Mouse (Mus musculus): ENCODE results near the gene Prnp. TPM values are rescaled to one million over a fixed set of nuclear protein-coding genes. Genes with fewer than 3 reads are reported as not detected.

The Prnp gene
- polyA plus RNA-seq, 1 experiment from 2014 or later, result 101 TPM

DNA sequence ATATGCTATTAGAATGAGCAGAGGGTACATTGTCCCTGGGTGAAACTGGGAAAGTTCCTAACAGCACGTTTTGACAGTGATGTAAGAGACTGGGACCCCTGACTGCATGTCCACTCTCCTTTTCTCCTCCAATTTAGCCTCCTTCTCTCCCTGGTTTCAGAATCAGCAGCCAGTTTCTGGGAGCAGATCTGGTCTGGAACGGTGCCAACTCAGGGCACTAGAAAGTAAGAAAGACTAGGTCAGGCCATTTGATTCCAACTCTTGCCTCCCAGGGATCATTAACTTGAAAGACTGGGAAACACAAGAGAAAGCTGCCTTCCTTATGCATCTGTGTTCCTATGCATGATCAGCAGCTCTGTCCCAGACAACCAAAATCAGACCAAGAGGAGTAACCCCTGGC is 42.7 kb downstream of the Prnp start:
- DNase-seq (ENCODE audit: low spot score), result no peak
- no peak overlapping the region for H3K9ac ChIP-seq
- WGBS, result 58% methylated on average over 2 of the region's 2 CpGs
- no peak overlapping the region for H3K4me2 ChIP-seq (replicated peaks)
- H3K27me3 ChIP-seq (ENCODE audit: control insufficient read depth, insufficient read depth, low read length), result peaks cover 28% of the 10 kb centered on the region
- H3K27ac ChIP-seq, result no peak overlapping the region
- H3K9me3 ChIP-seq (ENCODE audit: control insufficient read depth, low read length), result no peaks in the 10 kb centered on the region
- H3K4me1 ChIP-seq (replicated peaks; ENCODE audit: control insufficient read depth, insufficient read depth, low read length), result peaks cover 7% of the 10 kb centered on the region; the same call in 1 of the 2 replicates
- ATAC-seq (ENCODE audit: low FRiP score), result no peak
- no peaks in the 10 kb centered on the region for H3K36me3 ChIP-seq (replicated peaks; ENCODE audit: control insufficient read depth, insufficient read depth)
- H3K4me3 ChIP-seq (replicated peaks; ENCODE audit: low read length), result no peak overlapping the region

DNA sequence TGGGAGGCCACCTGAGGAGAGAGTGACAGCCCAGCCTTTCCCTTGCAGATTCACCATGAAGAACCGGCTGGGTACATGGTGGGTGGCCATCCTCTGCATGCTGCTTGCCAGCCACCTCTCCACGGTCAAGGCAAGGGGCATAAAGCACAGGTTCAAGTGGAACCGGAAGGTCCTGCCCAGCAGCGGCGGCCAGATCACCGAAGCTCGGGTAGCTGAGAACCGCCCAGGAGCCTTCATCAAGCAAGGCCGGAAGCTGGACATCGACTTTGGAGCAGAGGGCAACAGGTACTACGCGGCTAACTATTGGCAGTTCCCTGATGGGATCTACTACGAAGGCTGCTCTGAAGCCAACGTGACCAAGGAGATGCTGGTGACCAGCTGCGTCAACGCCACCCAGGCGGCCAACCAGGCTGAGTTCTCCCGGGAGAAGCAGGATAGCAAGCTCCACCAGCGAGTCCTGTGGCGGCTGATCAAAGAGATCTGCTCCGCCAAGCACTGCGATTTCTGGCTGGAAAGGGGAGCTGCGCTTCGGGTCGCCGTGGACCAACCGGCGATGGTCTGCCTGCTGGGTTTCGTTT is 43.3 kb downstream of the Prnp start:
- WGBS, result 17% methylated on average over 29 of the region's 29 CpGs
- no peak overlapping the region; the same call in 1 of the 2 replicates for H3K4me3 ChIP-seq (replicated peaks; ENCODE audit: low read length)
- no peak for DNase-seq (ENCODE audit: low spot score)

DNA sequence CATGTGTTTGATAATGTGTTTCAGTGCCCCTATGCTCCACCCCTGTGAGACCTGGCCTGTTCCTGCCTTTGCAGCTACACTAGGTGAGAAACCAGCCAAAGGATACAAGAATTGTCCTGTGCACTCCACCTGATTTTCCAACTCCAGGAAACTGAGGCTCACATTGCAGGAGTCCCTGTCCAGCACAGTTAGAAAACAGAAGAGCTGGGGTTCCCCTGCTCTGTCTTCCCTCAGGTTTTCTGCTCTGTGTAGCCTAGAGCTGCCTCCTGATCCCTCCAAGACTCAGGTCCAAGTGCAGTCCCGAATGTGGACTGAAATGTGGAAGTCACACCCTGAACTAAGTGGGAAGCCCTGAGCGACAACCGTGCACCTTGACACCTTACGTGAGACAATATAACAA is 44.0 kb downstream of the Prnp start:
- WGBS, result 91% methylated on average over 4 of the region's 4 CpGs
- no peaks in the 10 kb centered on the region for H3K9me3 ChIP-seq (ENCODE audit: control insufficient read depth, low read length)
- ATAC-seq (ENCODE audit: low FRiP score), result no peak
- no peak for DNase-seq (ENCODE audit: low spot score)
- peaks cover 7% of the 10 kb centered on the region; the same call in 1 of the 2 replicates for H3K4me1 ChIP-seq (replicated peaks; ENCODE audit: control insufficient read depth, insufficient read depth, low read length)
- no peak overlapping the region for H3K9ac ChIP-seq
- H3K27ac ChIP-seq, result no peak overlapping the region
- no peak overlapping the region for H3K4me3 ChIP-seq (replicated peaks; ENCODE audit: low read length)
- H3K27me3 ChIP-seq (ENCODE audit: control insufficient read depth, insufficient read depth, low read length), result peaks cover 28% of the 10 kb centered on the region
- H3K4me2 ChIP-seq (replicated peaks), result 0 out of 2 replicates have a peak overlapping the region, but pooled peaks have one; percentile 40
- H3K36me3 ChIP-seq (replicated peaks; ENCODE audit: control insufficient read depth, insufficient read depth), result no peaks in the 10 kb centered on the region

More for the DNA sequence above, 43.3 kb downstream of the Prnp start:
- H3K9ac ChIP-seq, result no peak overlapping the region
- H3K9me3 ChIP-seq (ENCODE audit: control insufficient read depth, low read length), result no peaks in the 10 kb centered on the region
- H3K4me2 ChIP-seq (replicated peaks), result peak overlapping the region; percentile 40
- no peaks in the 10 kb centered on the region for H3K36me3 ChIP-seq (replicated peaks; ENCODE audit: control insufficient read depth, insufficient read depth)
- H3K4me1 ChIP-seq (replicated peaks; ENCODE audit: control insufficient read depth, insufficient read depth, low read length), result peaks cover 7% of the 10 kb centered on the region; the same call in 1 of the 2 replicates
- no peak overlapping the region for H3K27ac ChIP-seq
- H3K27me3 ChIP-seq (ENCODE audit: control insufficient read depth, insufficient read depth, low read length), result peaks cover 28% of the 10 kb centered on the region
- ATAC-seq (ENCODE audit: low FRiP score), result no peak

DNA sequence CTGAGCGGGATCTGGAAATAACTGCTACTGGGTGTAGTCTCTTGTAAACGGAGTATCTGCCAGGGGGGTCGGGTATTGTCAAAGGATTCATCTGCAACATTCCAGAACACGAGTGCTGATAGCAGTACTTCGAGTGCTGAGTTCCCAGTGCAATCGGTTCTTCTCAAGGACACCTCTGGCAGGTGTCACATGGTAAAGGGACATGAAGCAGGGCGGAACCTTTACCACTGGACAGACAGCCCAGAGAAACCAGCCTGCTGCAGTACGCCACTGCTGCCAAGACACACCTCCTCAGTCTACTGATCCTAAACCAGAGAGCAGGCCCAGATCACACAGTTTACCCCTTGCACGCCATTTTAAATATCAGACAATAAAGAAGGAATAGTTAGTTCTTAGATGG is 45.1 kb downstream of the Prnp start:
- WGBS, result 56% methylated on average over 9 of the region's 9 CpGs
- ATAC-seq (ENCODE audit: low FRiP score) (peak; percentile 24; the same call in 1 of the 2 replicates), DNase-seq (ENCODE audit: low spot score) (no peak)
- Histone ChIP-seq H3K4me1 (replicated peaks; ENCODE audit: control insufficient read depth, insufficient read depth, low read length) (peaks cover 7% of the 10 kb centered on the region; the same call in 1 of the 2 replicates), H3K4me2 (replicated peaks) (peak overlapping the region; percentile 60), H3K27ac (no peak overlapping the region), H3K36me3 (replicated peaks; ENCODE audit: control insufficient read depth, insufficient read depth) (no peaks in the 10 kb centered on the region), H3K9me3 (ENCODE audit: control insufficient read depth, low read length) (no peaks in the 10 kb centered on the region), H3K27me3 (ENCODE audit: control insufficient read depth, insufficient read depth, low read length) (peaks cover 28% of the 10 kb centered on the region), H3K9ac (no peak overlapping the region), H3K4me3 (replicated peaks; ENCODE audit: low read length) (peak overlapping the region; percentile 33)

DNA sequence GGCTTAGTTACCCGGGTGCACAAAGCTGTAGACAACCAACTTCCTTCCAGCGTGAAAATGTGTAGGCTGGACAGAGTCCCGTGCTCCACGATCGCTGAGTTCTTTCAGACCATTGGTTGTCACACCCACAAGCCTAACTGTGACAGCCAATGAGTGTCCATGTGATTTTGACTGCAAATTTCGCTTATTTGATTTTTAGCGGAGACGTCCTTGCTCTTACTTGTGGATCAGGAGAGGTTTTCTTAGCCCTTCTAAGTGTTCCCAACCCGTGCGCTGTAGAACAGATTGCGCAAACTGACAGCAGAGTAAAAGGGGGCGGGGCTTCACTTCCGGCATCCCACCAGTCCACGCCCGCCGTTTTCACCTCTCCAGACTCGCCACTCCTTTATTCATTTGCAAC is 45.5 kb downstream of the Prnp start:
- H3K4me3 ChIP-seq (replicated peaks; ENCODE audit: low read length), result peak overlapping the region; percentile 33
- ATAC-seq (ENCODE audit: low FRiP score), result peak; percentile 74; the same call in 1 of the 2 replicates
- H3K4me1 ChIP-seq (replicated peaks; ENCODE audit: control insufficient read depth, insufficient read depth, low read length), result peaks cover 7% of the 10 kb centered on the region; the same call in 1 of the 2 replicates
- DNase-seq (ENCODE audit: low spot score), result peak; percentile 64
- no peaks in the 10 kb centered on the region for H3K9me3 ChIP-seq (ENCODE audit: control insufficient read depth, low read length)
- peaks cover 28% of the 10 kb centered on the region for H3K27me3 ChIP-seq (ENCODE audit: control insufficient read depth, insufficient read depth, low read length)
- H3K36me3 ChIP-seq (replicated peaks; ENCODE audit: control insufficient read depth, insufficient read depth), result no peaks in the 10 kb centered on the region
- no peak overlapping the region for H3K9ac ChIP-seq
- WGBS, result 5% methylated on average over 17 of the region's 17 CpGs
- H3K4me2 ChIP-seq (replicated peaks), result peak overlapping the region; percentile 60
- H3K27ac ChIP-seq, result no peak overlapping the region

DNA sequence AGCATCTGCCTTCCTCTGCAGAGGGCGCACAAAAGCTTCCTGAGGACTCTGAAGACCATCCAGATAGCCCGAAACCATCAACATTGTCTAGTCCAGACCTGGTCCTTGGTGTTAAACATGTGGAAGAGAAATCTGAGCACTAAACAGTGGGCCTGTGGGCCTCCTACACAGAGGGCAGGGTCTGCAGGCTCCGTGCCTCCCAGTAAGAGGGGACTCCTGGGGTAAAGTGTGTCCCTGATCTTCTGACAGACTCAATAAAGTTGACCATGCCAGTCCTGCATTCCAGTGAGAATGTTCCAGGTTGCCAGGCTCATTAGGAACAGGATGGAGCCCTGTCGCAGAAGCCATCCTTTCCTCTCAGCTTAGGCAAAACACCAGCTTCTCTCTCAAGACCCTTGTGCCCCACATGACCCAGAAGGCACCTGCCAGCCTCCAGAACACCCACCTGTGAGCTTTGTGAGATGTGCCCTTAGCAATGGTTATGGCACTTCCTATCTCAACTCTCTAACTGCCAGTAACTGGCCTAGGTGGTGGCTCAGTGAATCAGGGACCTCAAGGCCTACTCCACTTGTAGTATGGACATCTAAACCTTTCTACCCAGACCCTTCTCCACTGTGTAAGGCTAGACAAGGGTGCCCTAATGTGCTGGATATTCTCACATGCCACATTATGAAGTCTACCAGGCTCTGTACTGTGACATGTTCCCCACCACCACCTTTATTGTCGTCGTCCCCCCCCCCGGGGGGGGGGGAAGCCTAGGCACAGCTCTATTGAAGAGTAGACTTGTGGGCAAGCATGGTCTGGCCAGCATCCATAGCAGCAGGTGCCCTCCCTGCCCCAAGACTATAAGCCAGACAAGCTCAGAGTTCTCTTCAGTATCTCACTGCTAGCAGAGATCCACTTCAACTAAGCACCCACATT is 46.9 kb downstream of the Prnp start:
- ATAC-seq (ENCODE audit: low FRiP score) (no peak), DNase-seq (ENCODE audit: low spot score) (no peak)
- H3K27ac ChIP-seq, result no peak overlapping the region
- H3K4me2 ChIP-seq (replicated peaks), result no peak overlapping the region
- peaks cover 7% of the 10 kb centered on the region; the same call in 1 of the 2 replicates for H3K4me1 ChIP-seq (replicated peaks; ENCODE audit: control insufficient read depth, insufficient read depth, low read length)
- no peaks in the 10 kb centered on the region for H3K9me3 ChIP-seq (ENCODE audit: control insufficient read depth, low read length)
- H3K4me3 ChIP-seq (replicated peaks; ENCODE audit: low read length), result no peak overlapping the region
- peaks cover 27% of the 10 kb centered on the region for H3K27me3 ChIP-seq (ENCODE audit: control insufficient read depth, insufficient read depth, low read length)
- no peaks in the 10 kb centered on the region for H3K36me3 ChIP-seq (replicated peaks; ENCODE audit: control insufficient read depth, insufficient read depth)
- no peak overlapping the region for H3K9ac ChIP-seq
- WGBS, result 84% methylated on average over 7 of the region's 7 CpGs

DNA sequence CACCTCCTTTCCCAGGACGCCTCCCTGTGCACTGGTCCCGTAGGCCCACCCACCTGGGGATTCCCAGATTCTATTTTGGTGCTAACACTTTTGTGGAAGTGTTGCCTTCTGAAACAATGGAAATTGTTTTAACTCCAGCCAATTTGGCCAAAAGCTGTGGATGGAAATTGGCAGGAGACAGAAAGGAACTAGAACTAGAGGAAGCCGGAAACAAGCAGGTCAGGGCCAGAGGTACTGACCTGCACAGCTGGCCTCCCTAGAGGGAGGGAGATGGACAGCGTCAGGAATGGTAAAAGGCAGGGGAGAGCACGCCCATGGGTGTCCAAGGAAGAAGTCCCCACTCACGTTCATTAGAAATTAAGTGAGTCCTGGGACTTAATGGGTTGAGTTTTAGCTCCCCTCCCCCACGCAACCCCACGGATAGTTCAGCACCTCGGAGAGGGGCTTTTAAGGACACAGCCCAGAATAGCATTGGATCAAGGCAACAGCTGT is 48.0 kb downstream of the Prnp start:
- Histone ChIP-seq H3K36me3 (replicated peaks; ENCODE audit: control insufficient read depth, insufficient read depth) (no peaks in the 10 kb centered on the region), H3K4me2 (replicated peaks) (no peak overlapping the region), H3K4me1 (replicated peaks; ENCODE audit: control insufficient read depth, insufficient read depth, low read length) (peaks cover 7% of the 10 kb centered on the region; the same call in 1 of the 2 replicates), H3K9ac (no peak overlapping the region), H3K4me3 (replicated peaks; ENCODE audit: low read length) (no peak overlapping the region), H3K9me3 (ENCODE audit: control insufficient read depth, low read length) (no peaks in the 10 kb centered on the region), H3K27ac (no peak overlapping the region), H3K27me3 (ENCODE audit: control insufficient read depth, insufficient read depth, low read length) (peaks cover 21% of the 10 kb centered on the region)
- 56% methylated on average over 9 of the region's 9 CpGs for whole genome bisulfite sequencing
- DNase-seq (ENCODE audit: low spot score), result no peak
- ATAC-seq (ENCODE audit: low FRiP score), result no peak

DNA sequence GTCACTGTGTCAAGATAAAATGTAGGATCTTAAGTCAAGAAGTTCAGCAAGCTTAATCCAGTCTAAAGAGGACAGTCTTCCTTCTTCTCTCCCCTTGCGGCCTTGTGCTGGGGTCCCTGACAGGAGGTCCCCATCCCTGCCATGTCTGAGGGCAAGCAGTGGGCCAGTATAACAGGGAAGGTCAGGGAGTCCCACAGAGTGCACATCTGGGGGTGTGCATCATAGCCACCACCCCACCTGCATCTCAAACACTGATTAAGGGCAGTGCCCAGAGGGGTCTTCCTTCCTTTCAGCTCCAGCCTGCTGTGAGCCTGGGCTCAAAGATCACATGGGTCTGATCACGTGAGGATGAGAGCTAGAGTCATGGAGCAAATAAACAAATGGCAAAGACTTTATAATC is 51.9 kb downstream of the Prnp start:
- 71% methylated on average over 2 of the region's 2 CpGs for WGBS
- ATAC-seq (ENCODE audit: low FRiP score), result no peak
- no peak overlapping the region for H3K4me3 ChIP-seq (replicated peaks; ENCODE audit: low read length)
- H3K4me1 ChIP-seq (replicated peaks; ENCODE audit: control insufficient read depth, insufficient read depth, low read length), result no peaks in the 10 kb centered on the region
- DNase-seq (ENCODE audit: low spot score), result no peak
- H3K9ac ChIP-seq, result no peak overlapping the region
- no peaks in the 10 kb centered on the region for H3K9me3 ChIP-seq (ENCODE audit: control insufficient read depth, low read length)
- H3K4me2 ChIP-seq (replicated peaks), result no peak overlapping the region
- no peaks in the 10 kb centered on the region for H3K36me3 ChIP-seq (replicated peaks; ENCODE audit: control insufficient read depth, insufficient read depth)
- H3K27me3 ChIP-seq (ENCODE audit: control insufficient read depth, insufficient read depth, low read length), result no peaks in the 10 kb centered on the region
- no peak overlapping the region for H3K27ac ChIP-seq

DNA sequence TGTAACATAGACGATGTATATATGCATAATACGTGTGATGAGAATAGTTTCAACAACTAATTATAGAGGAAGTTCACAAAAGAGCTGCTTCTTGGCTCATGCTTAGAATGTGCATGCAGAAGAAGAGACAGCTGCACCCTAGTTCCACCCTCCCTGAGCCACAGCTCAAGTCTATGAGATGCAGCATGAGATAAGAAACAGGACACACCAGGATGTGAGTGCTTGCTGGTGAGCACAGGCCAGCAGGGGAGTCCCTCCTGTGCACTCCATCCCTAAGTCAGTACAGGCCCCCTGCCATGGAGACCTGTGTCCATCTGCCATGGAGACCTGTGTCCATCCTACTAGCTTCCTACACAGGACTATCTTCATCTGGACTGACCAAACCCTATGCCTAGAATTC is 60.9 kb downstream of the Prnp start:
- Histone ChIP-seq H3K9ac (no peak overlapping the region), H3K27me3 (ENCODE audit: control insufficient read depth, insufficient read depth, low read length) (no peaks in the 10 kb centered on the region), H3K4me2 (replicated peaks) (no peak overlapping the region), H3K36me3 (replicated peaks; ENCODE audit: control insufficient read depth, insufficient read depth) (no peaks in the 10 kb centered on the region), H3K9me3 (ENCODE audit: control insufficient read depth, low read length) (no peaks in the 10 kb centered on the region), H3K4me1 (replicated peaks; ENCODE audit: control insufficient read depth, insufficient read depth, low read length) (no peaks in the 10 kb centered on the region), H3K27ac (no peak overlapping the region), H3K4me3 (replicated peaks; ENCODE audit: low read length) (no peak overlapping the region)
- DNase-seq (ENCODE audit: low spot score) (no peak), ATAC-seq (ENCODE audit: low FRiP score) (no peak)
- 95% methylated on average over 2 of the region's 2 CpGs for WGBS

All from hindbrain, embryonic 14.5 days (tissue).